Mouse (Mus musculus): ENCODE data around the gene Tmem161a.

GRCm38 (mm10) chr8:70159211-70159610, 12.9 kb upstream of the Tmem161a start:
- TF ChIP-seq CTCF (IDR thresholded peaks at IDR 0.05; ENCODE audit: control insufficient read depth, insufficient read depth, low read length) (no peak), POLR2A (IDR thresholded peaks at IDR 0.05; ENCODE audit: borderline replicate concordance, control insufficient read depth, low read depth, low read length) (no peak)

Measured in bone marrow, adult 2 months (tissue).